Mouse (Mus musculus): ENCODE measurements around the gene Dynll1. TPM values are rescaled to one million over a fixed set of nuclear protein-coding genes. Genes with fewer than 3 reads are reported as not detected.
"Not testable (repeated sequence)": the region's sequence is repeated elsewhere in the genome, so short reads cannot be mapped to it uniquely, and the experiment has no call there.

Gene Dynll1
- polyA plus RNA-seq, 1 experiment from 2014 or later: 1,446 TPM

- Histone ChIP-seq H3K36me3 (peaks cover 20% of the 10 kb centered on the region), H3K4me1 (peaks cover 34% of the 10 kb centered on the region), H3K4me3 (peak within 1 kb of the TSS; percentile 98), H3K9ac (replicated peaks) (peak within 1 kb of the TSS; percentile 94), H3K27ac (replicated peaks) (peak within 1 kb of the TSS; percentile 88), H3K27me3 (no peaks in the 10 kb centered on the region), H3K9me3 (no peaks in the 10 kb centered on the region), H3K4me2 (replicated peaks) (peak within 1 kb of the TSS; percentile 73)
- ATAC-seq (replicated peaks): peak; percentile 92
- WGBS: under 1% methylated on average over 93 of the region's 97 CpGs
Observed at GRCm38 (mm10) chr5:115326875-115327609, 26.2 kb upstream of the Dynll1 start, which contains the start of gene Srsf9. Gene Srsf9, plus strand, starts transcription at chr5:115327177.

- Histone ChIP-seq H3K4me2 (replicated peaks) (peak overlapping the region; percentile 73), H3K27ac (replicated peaks) (peak overlapping the region; percentile 88), H3K36me3 (peaks cover 13% of the 10 kb centered on the region), H3K9me3 (no peaks in the 10 kb centered on the region), H3K9ac (replicated peaks) (peak overlapping the region; percentile 94), H3K27me3 (no peaks in the 10 kb centered on the region), H3K4me3 (peak overlapping the region; percentile 98), H3K4me1 (peaks cover 34% of the 10 kb centered on the region)
- 24% methylated on average over 11 of the region's 11 CpGs for WGBS
- ATAC-seq (replicated peaks): peak; percentile 71
Observed at GRCm38 (mm10) chr5:115326256-115326831, 25.5 kb upstream of the Dynll1 start.

- Histone ChIP-seq H3K4me3 (peak overlapping the region; percentile 43), H3K27me3 (no peaks in the 10 kb centered on the region), H3K9me3 (no peaks in the 10 kb centered on the region), H3K4me2 (replicated peaks) (peak overlapping the region; percentile 79), H3K9ac (replicated peaks) (peak overlapping the region; percentile 51; the same call in 1 of the 2 replicates), H3K36me3 (no peaks in the 10 kb centered on the region), H3K27ac (replicated peaks) (peak overlapping the region; percentile 89), H3K4me1 (peaks cover 34% of the 10 kb centered on the region)
- WGBS: 0% methylated on average over 22 of the region's 22 CpGs
- peak; percentile 72 for ATAC-seq (replicated peaks)
Observed at GRCm38 (mm10) chr5:115319004-115319940, 18.5 kb upstream of the Dynll1 start.

- Histone ChIP-seq H3K4me3 (no peak overlapping the region), H3K9me3 (no peaks in the 10 kb centered on the region), H3K27ac (replicated peaks) (peak overlapping the region; percentile 89), H3K4me1 (peaks cover 34% of the 10 kb centered on the region), H3K9ac (replicated peaks) (0 out of 2 replicates have a peak overlapping the region, but pooled peaks have one; percentile 6), H3K27me3 (no peaks in the 10 kb centered on the region), H3K36me3 (no peaks in the 10 kb centered on the region), H3K4me2 (replicated peaks) (no peak overlapping the region; the same call in 1 of the 2 replicates)
- ATAC-seq (replicated peaks): peak; percentile 29; the same call in 1 of the 2 replicates
- WGBS: 10% methylated on average over 10 of the region's 10 CpGs
Observed at GRCm38 (mm10) chr5:115317645-115318328, 17.0 kb upstream of the Dynll1 start.

- Histone ChIP-seq H3K4me1 (peaks cover 34% of the 10 kb centered on the region), H3K4me3 (no peak overlapping the region), H3K27ac (replicated peaks) (peak overlapping the region; percentile 89), H3K4me2 (replicated peaks) (no peak overlapping the region), H3K9ac (replicated peaks) (peak overlapping the region; percentile 34), H3K27me3 (no peaks in the 10 kb centered on the region), H3K36me3 (no peaks in the 10 kb centered on the region), H3K9me3 (no peaks in the 10 kb centered on the region)
- peak; percentile 26 for ATAC-seq (replicated peaks)
- 6% methylated on average over 14 of the region's 14 CpGs for WGBS
Observed at GRCm38 (mm10) chr5:115316968-115317644, 16.3 kb upstream of the Dynll1 start.

- 47% methylated on average over 5 of the region's 5 CpGs for WGBS
- Histone ChIP-seq H3K4me2 (replicated peaks) (no peak overlapping the region), H3K36me3 (no peaks in the 10 kb centered on the region), H3K9ac (replicated peaks) (no peak overlapping the region), H3K4me3 (no peak overlapping the region), H3K4me1 (peaks cover 22% of the 10 kb centered on the region), H3K27me3 (no peaks in the 10 kb centered on the region), H3K27ac (replicated peaks) (no peak overlapping the region), H3K9me3 (no peaks in the 10 kb centered on the region)
- no peak for ATAC-seq (replicated peaks)
Observed at GRCm38 (mm10) chr5:115313668-115313943, 12.8 kb upstream of the Dynll1 start.

GRCm38 (mm10) chr5:115312816-115313667 lies 12.2 kb upstream of the Dynll1 start:
- no peaks in the 10 kb centered on the region for H3K27me3 ChIP-seq
- no peaks in the 10 kb centered on the region for H3K36me3 ChIP-seq
- H3K27ac ChIP-seq (replicated peaks): no peak overlapping the region
- H3K4me1 ChIP-seq: peaks cover 16% of the 10 kb centered on the region
- 69% methylated on average over 10 of the region's 10 CpGs for WGBS
- H3K9ac ChIP-seq (replicated peaks): no peak overlapping the region
- H3K4me3 ChIP-seq: no peak overlapping the region
- H3K9me3 ChIP-seq: no peaks in the 10 kb centered on the region
- ATAC-seq (replicated peaks): no peak
- no peak overlapping the region for H3K4me2 ChIP-seq (replicated peaks)

- no peak for ATAC-seq (replicated peaks)
- Histone ChIP-seq H3K4me3 (no peak overlapping the region), H3K36me3 (no peaks in the 10 kb centered on the region), H3K4me1 (peaks cover 9% of the 10 kb centered on the region), H3K27ac (replicated peaks) (no peak overlapping the region), H3K4me2 (replicated peaks) (no peak overlapping the region), H3K9me3 (no peaks in the 10 kb centered on the region), H3K27me3 (no peaks in the 10 kb centered on the region), H3K9ac (replicated peaks) (no peak overlapping the region)
- 91% methylated on average over 4 of the region's 4 CpGs for WGBS
Observed at GRCm38 (mm10) chr5:115312354-115312753, 11.6 kb upstream of the Dynll1 start.

GRCm38 (mm10) chr5:115302190-115302589 lies 1.4 kb upstream of the Dynll1 start:
- not testable (repeated sequence) for H3K9ac ChIP-seq (replicated peaks); H3K9me3 ChIP-seq; ATAC-seq (replicated peaks); H3K27me3 ChIP-seq; H3K27ac ChIP-seq (replicated peaks)
- Histone ChIP-seq H3K4me3 (peak overlapping the region; percentile 97; the same call in 1 of the 2 replicates), H3K36me3 (peaks cover 16% of the 10 kb centered on the region), H3K4me1 (peaks cover 31% of the 10 kb centered on the region), H3K4me2 (replicated peaks) (peak overlapping the region; percentile 63; the same call in 1 of the 2 replicates)
- 91% methylated on average over 5 of the region's 7 CpGs for WGBS

GRCm38 (mm10) chr5:115301615-115302014 lies 816 bp upstream of the Dynll1 start:
- peaks cover 34% of the 10 kb centered on the region for H3K4me1 ChIP-seq
- H3K27ac ChIP-seq (replicated peaks): 0 out of 2 replicates have a peak overlapping the region, but pooled peaks have one; percentile 44
- no peak for ATAC-seq (replicated peaks)
- WGBS: 31% methylated on average over 13 of the region's 13 CpGs
- H3K27me3 ChIP-seq: no peaks in the 10 kb centered on the region
- peaks cover 20% of the 10 kb centered on the region for H3K36me3 ChIP-seq
- peak overlapping the region; percentile 49 for H3K9ac ChIP-seq (replicated peaks)
- peak overlapping the region; percentile 97 for H3K4me3 ChIP-seq
- H3K9me3 ChIP-seq: no peaks in the 10 kb centered on the region
- H3K4me2 ChIP-seq (replicated peaks): peak overlapping the region; percentile 63

Measured in forebrain, embryonic 15.5 days (tissue).